Comparison of ENCODE assay signal across 9 mouse cellular contexts in genomic region chr10:17330904-17331606, GRCm38 (mm10).
DNase-seq lines count a peak whose midpoint lies in the region; ATAC-seq lines count a peak whose summit lies in the region.
"Had no signal": no experiment of that assay in that cellular context is flagged by ENCODE, and none has a peak within 500 bp of the region (broad histone marks: within the 10 kb centered on the region; RNA-seq: fewer than 3 reads in every experiment).

No protein-coding gene starts in this region.

- no peaks in the 10 kb centered on the region for H3K36me3 ChIP-seq in heart, embryonic 14.5 days (ENCODE audit: control insufficient read depth, insufficient read depth, low read length)
- H3K36me3 ChIP-seq in forebrain, embryonic 12.5 days (replicated peaks), result no peaks in the 10 kb centered on the region
- H3K36me3 ChIP-seq in liver, embryonic 13.5 days, result no peaks in the 10 kb centered on the region

- H3K27ac ChIP-seq in heart, embryonic 14.5 days (replicated peaks in 1 of 2; ENCODE audit: control insufficient read depth in 1 of 2, insufficient read depth in 1 of 2, low read depth in 2 of 2, low read length in 2 of 2), result peak overlapping the region; percentile 74 to 88
- peak overlapping the region; percentile 93 for H3K27ac ChIP-seq in forebrain, embryonic 12.5 days
- H3K27ac ChIP-seq in liver, embryonic 13.5 days, result no peak overlapping the region
- H3K27ac ChIP-seq: macrophage had no signal

- H3K9me3 ChIP-seq in heart, embryonic 14.5 days (ENCODE audit: control insufficient read depth, low read length), result no peaks in the 10 kb centered on the region
- no peaks in the 10 kb centered on the region for H3K9me3 ChIP-seq in forebrain, embryonic 12.5 days
- H3K9me3 ChIP-seq in liver, embryonic 13.5 days (replicated peaks), result no peaks in the 10 kb centered on the region

- intact Hi-C loops in heart, postnatal 25 days (cut with DNase I), result no loop called here

- no peak for DNase-seq in heart, postnatal 25 days (ENCODE audit: low spot score)
- DNase-seq in brain, adult 2 months (ENCODE audit: low read depth, low spot score), result peak; percentile 85
- DNase-seq in liver, embryonic 13.5 days, result no peak
- DNase-seq in thymus, adult 18-20 months, result no peak
- DNase-seq in spleen, postnatal 4 days (ENCODE audit: low spot score in 2 of 2), result no peak

- H3K4me3 ChIP-seq in heart, embryonic 14.5 days (ENCODE audit: control insufficient read depth in 1 of 2, insufficient read depth in 1 of 2, low read depth in 1 of 2, low read length in 2 of 2), result peak overlapping the region; percentile 34 to 41
- H3K4me3 ChIP-seq in forebrain, embryonic 12.5 days (replicated peaks), result peak overlapping the region; percentile 34
- H3K4me3 ChIP-seq in liver, embryonic 13.5 days (replicated peaks), result peak overlapping the region; percentile 12

- no peaks in the 10 kb centered on the region for H3K27me3 ChIP-seq in heart, embryonic 14.5 days (ENCODE audit: control insufficient read depth, insufficient read depth, low read length)
- H3K27me3 ChIP-seq in forebrain, embryonic 12.5 days, result no peaks in the 10 kb centered on the region
- H3K27me3 ChIP-seq in liver, embryonic 13.5 days, result no peaks in the 10 kb centered on the region

- H3K4me2 ChIP-seq in heart, embryonic 14.5 days (ENCODE audit: low read length), result peak overlapping the region; percentile 73
- H3K4me2 ChIP-seq in forebrain, embryonic 12.5 days, result peak overlapping the region; percentile 58
- H3K4me2 ChIP-seq in liver, embryonic 13.5 days, result peak overlapping the region; percentile 37

- no peak for ATAC-seq in heart, embryonic 14.5 days (ENCODE audit: insufficient number of reproducible peaks, insufficient read depth, low FRiP score, low read depth)
- ATAC-seq in forebrain, embryonic 12.5 days (ENCODE audit: low FRiP score), result peak; percentile 79
- ATAC-seq in liver, embryonic 13.5 days (ENCODE audit: low read depth), result no peak
- no peak for ATAC-seq in activated CD4-positive, CD25-positive, alpha-beta regulatory T cell, adult 4 months

- H3K9ac ChIP-seq in heart, embryonic 14.5 days (ENCODE audit: low read length), result peak overlapping the region; percentile 77
- peak overlapping the region; percentile 49; the same call in 1 of the 2 replicates for H3K9ac ChIP-seq in forebrain, embryonic 12.5 days
- H3K9ac ChIP-seq in liver, embryonic 13.5 days, result no peak overlapping the region

- H3K4me1 ChIP-seq in heart, embryonic 14.5 days (ENCODE audit: control insufficient read depth in 2 of 2, insufficient read depth in 2 of 2, low read length in 2 of 2), result peaks cover 5 to 28% of the 10 kb centered on the region in 2 experiments
- H3K4me1 ChIP-seq in forebrain, embryonic 12.5 days, result peaks cover 43% of the 10 kb centered on the region
- peaks cover 8% of the 10 kb centered on the region for H3K4me1 ChIP-seq in liver, embryonic 13.5 days (replicated peaks)

- 11% methylated on average over 6 of the region's 6 CpGs for WGBS in heart, embryonic 14.5 days
- WGBS in forebrain, embryonic 12.5 days, result 2% methylated on average over 6 of the region's 6 CpGs
- WGBS in liver, embryonic 13.5 days (ENCODE audit: insufficient replicate concordance), result 15% methylated on average over 6 of the region's 6 CpGs
